Mouse (Mus musculus): ENCODE measurements at regions not wholly inside any gene's neighbourhood (a gene's known extent, or its start where the extent isn't known, plus 50 kb on each side); places are given as distances from the start of the nearest gene placed in this dataset.

DNA sequence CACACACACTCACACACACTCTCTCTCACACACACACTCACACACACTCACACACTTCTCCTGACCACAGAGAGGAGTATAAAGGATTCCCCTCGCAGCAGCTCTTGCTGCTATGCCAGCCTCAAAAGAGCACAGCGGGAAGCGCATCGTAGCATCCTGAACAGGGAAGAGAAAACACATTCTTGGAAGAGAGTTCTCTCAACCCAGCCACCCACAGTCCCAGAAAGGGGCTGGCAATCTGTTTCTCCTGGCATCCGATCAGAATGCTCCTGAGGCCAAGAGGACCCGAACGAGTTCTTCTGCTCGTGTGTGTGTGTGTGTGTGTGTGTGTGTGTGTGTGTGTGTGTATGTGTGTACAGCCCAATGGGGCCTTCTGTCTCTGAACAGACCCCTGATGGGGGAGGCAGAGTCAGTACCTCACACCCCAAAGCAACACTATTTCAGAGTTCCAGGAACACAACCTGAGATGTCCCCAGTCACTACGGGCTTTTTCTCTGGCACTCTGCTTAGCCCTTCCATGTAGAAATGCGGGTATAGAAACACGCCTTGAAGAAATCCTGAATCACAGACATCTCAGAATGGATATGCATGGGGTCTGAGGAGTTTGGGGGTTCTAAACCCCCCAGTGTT lies 122.8 kb downstream of the Rplp1 start:
- TF ChIP-seq POLR2A (IDR thresholded peaks at IDR 0.05; ENCODE audit: low read depth, low read length) (no peak), CTCF (conservative IDR thresholded peaks at IDR 0.05; ENCODE audit: insufficient read depth, insufficient read length, low read depth, low read length) (no peak)
